Mouse (Mus musculus) spleen, adult 2 months (tissue): Measurements from ENCODE around the gene Pax5.

Experiments used
- CTCF ChIP-seq: fragments of 200-500 bp; IDR thresholded peaks from 2 replicates; pipeline ENCODE4 v1.5.1; 2011; ENCODE audit warnings: mild to moderate bottlenecking, inconsistent platforms; ENCODE audit not compliant: insufficient read depth, insufficient read length, insufficient replicate concordance; ENCODE audit errors: extremely low read depth
- POLR2A ChIP-seq: fragments of 200-500 bp; IDR thresholded peaks from 2 replicates; pipeline ENCODE4 v1.6.1; 2011; ENCODE audit warnings: low read depth, low read length, inconsistent platforms

DNA sequence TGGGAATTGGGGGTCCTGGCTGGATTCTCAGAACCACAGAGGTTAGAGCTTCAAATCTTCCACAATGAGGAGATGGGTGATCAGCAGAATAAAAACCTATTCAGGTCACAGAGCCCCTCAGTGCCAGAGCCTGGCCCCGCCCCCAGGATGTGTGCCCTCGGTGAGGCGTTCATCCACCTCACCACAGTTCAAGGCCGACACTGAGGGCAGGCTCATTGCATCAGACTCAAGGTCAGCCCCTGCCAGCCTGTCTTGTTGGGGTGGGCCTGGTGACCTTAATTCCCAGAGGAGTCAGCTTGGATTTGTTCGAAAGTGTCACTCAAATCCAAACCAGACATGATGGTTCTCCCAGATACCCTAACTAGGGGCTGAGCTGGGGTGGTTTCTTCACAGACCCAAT is 177.6 kb downstream of the Pax5 start:
- TF ChIP-seq CTCF (no peak), POLR2A (no peak)
